Comparison of ENCODE assay signal across 20 mouse cellular contexts in genomic region chr6:134807794-134808193, GRCm38 (mm10). TPM values are rescaled to one million over a fixed set of nuclear protein-coding genes. Genes with fewer than 3 reads are reported as not detected.
DNase-seq lines count a peak whose midpoint lies in the region; ATAC-seq lines count a peak whose summit lies in the region.
"Had no signal": no experiment of that assay in that cellular context is flagged by ENCODE, and none has a peak within 500 bp of the region (broad histone marks: within the 10 kb centered on the region; RNA-seq: fewer than 3 reads in every experiment).

No protein-coding gene starts in this region.

- H3K4me2 ChIP-seq in limb, embryonic 15.5 days: no peak overlapping the region
- H3K4me2 ChIP-seq: forebrain, embryonic 15.5 days; heart, embryonic 12.5 days; hindbrain, embryonic 14.5 days; intestine, embryonic 15.5 days had no signal

- H3K9ac ChIP-seq in limb, embryonic 15.5 days: no peak overlapping the region
- H3K9ac ChIP-seq: forebrain, embryonic 15.5 days; heart, embryonic 12.5 days; hindbrain, embryonic 14.5 days; intestine, embryonic 15.5 days had no signal

- H3K9me3 ChIP-seq in limb, embryonic 15.5 days: no peaks in the 10 kb centered on the region
- H3K9me3 ChIP-seq: embryonic facial prominence, embryonic 10.5 days; forebrain, embryonic 15.5 days; heart, embryonic 12.5 days; hindbrain, embryonic 10.5 days; intestine, embryonic 15.5 days had no signal

- no peak overlapping the region for H3K4me3 ChIP-seq in limb, embryonic 15.5 days
- H3K4me3 ChIP-seq: embryonic facial prominence, embryonic 10.5 days; erythroblast, embryonic 14.5 days; forebrain, embryonic 15.5 days; heart, adult 2 months; heart, embryonic 12.5 days; hindbrain, embryonic 10.5 days; intestine, embryonic 15.5 days had no signal

- no peak for ATAC-seq in limb, embryonic 15.5 days (ENCODE audit: insufficient number of reproducible peaks, low FRiP score, low TSS enrichment, low read depth)
- ATAC-seq: forebrain, embryonic 15.5 days; intestine, embryonic 15.5 days had no signal

- no peaks in the 10 kb centered on the region for H3K27me3 ChIP-seq in limb, embryonic 15.5 days
- H3K27me3 ChIP-seq: forebrain, embryonic 15.5 days; heart, embryonic 12.5 days; intestine, embryonic 15.5 days had no signal

- H3K36me3 ChIP-seq in limb, embryonic 15.5 days: no peaks in the 10 kb centered on the region
- H3K36me3 ChIP-seq: embryonic facial prominence, embryonic 10.5 days; forebrain, embryonic 15.5 days; heart, embryonic 12.5 days; hindbrain, embryonic 10.5 days; intestine, embryonic 15.5 days had no signal

- DNase-seq in embryo, embryonic 10 days (ENCODE audit: low spot score): peak; percentile 3
- no peak for DNase-seq in embryo, embryonic 11 days
- DNase-seq in adrenal gland, adult 8-10 months: peak; percentile 83
- peak; percentile 56 to 79 for DNase-seq in adrenal gland, postnatal 36 days
- no peak for DNase-seq in neural tube, embryonic 10.5 days (ENCODE audit: extremely low spot score, low spot score)
- DNase-seq in yolk sac, embryonic 10.5 days (ENCODE audit: low spot score): no peak
- no peak for DNase-seq in spleen, postnatal 36 days (ENCODE audit: low spot score in 2 of 2)
- DNase-seq: cerebellum, adult 11 months; cerebellum, adult 9-10 months; cerebellum, postnatal 25 days; gastrocnemius, postnatal 10 days; heart, adult 2 months had no signal

- 78% methylated on average over 11 of the region's 11 CpGs for WGBS in limb, embryonic 15.5 days

- H3K27ac ChIP-seq in limb, embryonic 15.5 days: peak overlapping the region; percentile 63; the same call in 1 of the 2 replicates
- H3K27ac ChIP-seq: embryonic facial prominence, embryonic 10.5 days; forebrain, embryonic 15.5 days; heart, adult 2 months; hindbrain, embryonic 10.5 days; hindbrain, embryonic 14.5 days; intestine, embryonic 15.5 days had no signal

- H3K4me1 ChIP-seq in limb, embryonic 15.5 days: no peaks in the 10 kb centered on the region
- H3K4me1 ChIP-seq: embryonic facial prominence, embryonic 10.5 days; forebrain, embryonic 15.5 days; heart, embryonic 12.5 days; hindbrain, embryonic 10.5 days; intestine, embryonic 15.5 days had no signal

RNA-seq across cellular contexts. Expression of gene Dusp16, which starts 15.4 kb away (rescaled TPM):
- total RNA-seq in adrenal gland, adult 8-10 months (2022): 10 to 100 TPM; 24.6 to 41.3 (median 32.6) TPM
- 10 to 100 TPM; 24.0 to 26.6 TPM for total RNA-seq in adrenal gland, postnatal 36 days (2021)
- polyA plus RNA-seq in limb, embryonic 15.5 days (2015; fragmentation: Nextera tagmentation; extraction: Ambion mirVana): 21.5 and 22.6 TPM in 2 replicates

RNA-seq across cellular contexts. Expression of gene Crebl2, which starts 22.2 kb away (rescaled TPM):
- total RNA-seq in adrenal gland, adult 8-10 months (2022): 10 to 100 TPM; 47.1 to 63.4 (median 58.0) TPM
- 10 to 100 TPM; 30.0 to 35.0 TPM for total RNA-seq in adrenal gland, postnatal 36 days (2021)
- 3.3 and 3.9 TPM in 2 replicates for polyA plus RNA-seq in limb, embryonic 15.5 days (2015; fragmentation: Nextera tagmentation; extraction: Ambion mirVana)

Comparison
In these comparisons a context has a peak if more than half of its experiments do, and no peak if none do; other contexts are left out.
1. DNase-seq: peak in embryo, embryonic 10 days (single experiment), adrenal gland, adult 8-10 months (single experiment) and adrenal gland, postnatal 36 days (2 of 2); none in embryo, embryonic 11 days (single experiment), neural tube, embryonic 10.5 days (single experiment), yolk sac, embryonic 10.5 days (single experiment) and spleen, postnatal 36 days (0 of 2).